Mouse (Mus musculus) embryonic facial prominence, embryonic 11.5 days (tissue): ENCODE measurements around the gene Sestd1. TPM values are rescaled to one million over a fixed set of nuclear protein-coding genes. Genes with fewer than 3 reads are reported as not detected.

Experiments
- ATAC-seq: fragments of 200-750 bp; cut with Nextera tagmentation; replicated peaks from 2 replicates; pipeline ENCODE4 v1.8.0; 2017; ENCODE audit warnings: low read depth; ENCODE audit not compliant: insufficient number of reproducible peaks, low FRiP score, low TSS enrichment
- DNase-seq: peaks from one replicate; pipeline ENCODE4 v3.0.0-alpha.2; 2015; ENCODE audit warnings: low spot score
- H3K27ac ChIP-seq: fragments of 300-500 bp; sonication (generic); replicated peaks from 2 replicates; pipeline ENCODE4 v1.5.1; 2014; ENCODE audit warnings: mild to moderate bottlenecking, low read depth, low read length, control low read depth
- H3K27me3 ChIP-seq: fragments of 300-500 bp; sonication (generic); 2 replicates; pipeline ENCODE4 v1.6.1; 2014; ENCODE audit warnings: mild to moderate bottlenecking, low read length, moderate library complexity, mixed read lengths; ENCODE audit not compliant: control insufficient read depth, insufficient read depth
- H3K36me3 ChIP-seq: fragments of 300-500 bp; sonication (generic); replicated peaks from 2 replicates; pipeline ENCODE4 v1.6.1; 2014; ENCODE audit warnings: low read depth, mild to moderate bottlenecking, low read length, moderate library complexity, mixed read lengths; ENCODE audit not compliant: control insufficient read depth, insufficient read depth
- H3K4me1 ChIP-seq: fragments of 300-500 bp; sonication (generic); 2 replicates; pipeline ENCODE4 v1.6.1; 2014; ENCODE audit warnings: low read length, mixed read lengths; ENCODE audit not compliant: control insufficient read depth, insufficient read depth
- H3K4me2 ChIP-seq: fragments of 300-500 bp; sonication (generic); 2 replicates; pipeline ENCODE4 v1.6.1; 2014; ENCODE audit warnings: low read depth, mild to moderate bottlenecking, control low read depth, low read length, moderate library complexity
- H3K4me3 ChIP-seq: fragments of 300-500 bp; sonication (generic); 2 replicates; pipeline ENCODE4 v1.5.1; 2014; ENCODE audit warnings: low read depth, low read length, control low read depth
- H3K9ac ChIP-seq: fragments of 300-500 bp; sonication (generic); replicated peaks from 2 replicates; pipeline ENCODE4 v1.6.1; 2014; ENCODE audit warnings: mild to moderate bottlenecking, control low read depth, low read length
- H3K9me3 ChIP-seq: fragments of 300-500 bp; sonication (generic); replicated peaks from 2 replicates; pipeline ENCODE4 v1.6.1; 2016; ENCODE audit warnings: mild to moderate bottlenecking, low read length, inconsistent platforms, mixed read lengths; ENCODE audit not compliant: control insufficient read depth
- WGBS: fragments of 180-500 bp; shearing (Covaris S2); extraction: QIAGEN DNeasy Blood & Tissue Kit; methylation state at CpG from one replicate; pipeline ENCODE4 v1.1.7; 2014; 5-methylcytosine and 5-hydroxymethylcytosine counted together
- polyA plus RNA-seq: library from polyadenylated mRNA; unstranded; fragments of >200 nt; fragmentation: Nextera tagmentation; extraction: Ambion mirVana; gene quantifications from 2 replicates; pipeline ENCODE4 v1.2.1, GENCODE M21; 2014

The Sestd1 gene
- polyA plus RNA-seq, 1 experiment from 2014 or later: 26.7 TPM

GRCm38 (mm10) chr2:77169916-77170632 is 110.3 kb downstream of the Sestd1 start:
- Histone ChIP-seq H3K27ac (no peak overlapping the region; the same call in 1 of the 2 replicates), H3K9me3 (no peaks in the 10 kb centered on the region), H3K9ac (peak overlapping the region; percentile 51), H3K4me3 (peak overlapping the region; percentile 34), H3K36me3 (no peaks in the 10 kb centered on the region), H3K27me3 (no peaks in the 10 kb centered on the region), H3K4me2 (peak overlapping the region; percentile 68), H3K4me1 (no peaks in the 10 kb centered on the region; the same call in 1 of the 2 replicates)
- DNase-seq: peak; percentile 61
- WGBS: 2% methylated on average over 21 of the region's 21 CpGs
- peak; percentile 64 for ATAC-seq

- no peaks in the 10 kb centered on the region; the same call in 1 of the 2 replicates for H3K4me1 ChIP-seq
- H3K36me3 ChIP-seq: no peaks in the 10 kb centered on the region
- H3K4me3 ChIP-seq: no peak overlapping the region; the same call in 1 of the 2 replicates
- no peaks in the 10 kb centered on the region for H3K9me3 ChIP-seq
- 77% methylated on average over 4 of the region's 4 CpGs for WGBS
- DNase-seq: no peak
- H3K9ac ChIP-seq: no peak overlapping the region
- H3K27me3 ChIP-seq: no peaks in the 10 kb centered on the region
- H3K4me2 ChIP-seq: no peak overlapping the region
- no peak overlapping the region for H3K27ac ChIP-seq
- ATAC-seq: no peak
Measured at GRCm38 (mm10) chr2:77169218-77169617, 111.2 kb downstream of the Sestd1 start.

GRCm38 (mm10) chr2:77168781-77169180 is 111.6 kb downstream of the Sestd1 start:
- no peak overlapping the region for H3K9ac ChIP-seq
- H3K9me3 ChIP-seq: no peaks in the 10 kb centered on the region
- H3K27ac ChIP-seq: no peak overlapping the region
- DNase-seq (no peak), ATAC-seq (no peak)
- H3K4me3 ChIP-seq: no peak overlapping the region
- 92% methylated on average over 7 of the region's 7 CpGs for WGBS
- H3K4me1 ChIP-seq: no peaks in the 10 kb centered on the region; the same call in 1 of the 2 replicates
- no peak overlapping the region for H3K4me2 ChIP-seq
- no peaks in the 10 kb centered on the region for H3K36me3 ChIP-seq
- H3K27me3 ChIP-seq: no peaks in the 10 kb centered on the region

GRCm38 (mm10) chr2:77168081-77168685 is 112.2 kb downstream of the Sestd1 start:
- no peaks in the 10 kb centered on the region for H3K9me3 ChIP-seq
- no peaks in the 10 kb centered on the region for H3K36me3 ChIP-seq
- no peak for DNase-seq
- H3K4me2 ChIP-seq: no peak overlapping the region
- WGBS: 83% methylated on average over 13 of the region's 13 CpGs
- no peaks in the 10 kb centered on the region; the same call in 1 of the 2 replicates for H3K4me1 ChIP-seq
- no peak overlapping the region for H3K27ac ChIP-seq
- H3K9ac ChIP-seq: no peak overlapping the region
- ATAC-seq: no peak
- no peaks in the 10 kb centered on the region for H3K27me3 ChIP-seq
- H3K4me3 ChIP-seq: no peak overlapping the region

GRCm38 (mm10) chr2:77166366-77166765 is 114.0 kb downstream of the Sestd1 start:
- H3K36me3 ChIP-seq: no peaks in the 10 kb centered on the region
- H3K4me1 ChIP-seq: no peaks in the 10 kb centered on the region; the same call in 1 of the 2 replicates
- H3K9me3 ChIP-seq: no peaks in the 10 kb centered on the region
- WGBS: 90% methylated on average over 4 of the region's 4 CpGs
- H3K9ac ChIP-seq: no peak overlapping the region
- no peak overlapping the region for H3K27ac ChIP-seq
- H3K4me2 ChIP-seq: no peak overlapping the region
- no peak for DNase-seq
- no peak for ATAC-seq
- H3K4me3 ChIP-seq: no peak overlapping the region
- H3K27me3 ChIP-seq: no peaks in the 10 kb centered on the region

GRCm38 (mm10) chr2:77164662-77165061 is 115.7 kb downstream of the Sestd1 start:
- DNase-seq (no peak), ATAC-seq (no peak)
- Histone ChIP-seq H3K9me3 (no peaks in the 10 kb centered on the region), H3K36me3 (no peaks in the 10 kb centered on the region), H3K4me3 (no peak overlapping the region), H3K4me1 (no peaks in the 10 kb centered on the region), H3K27me3 (no peaks in the 10 kb centered on the region), H3K4me2 (no peak overlapping the region), H3K27ac (no peak overlapping the region), H3K9ac (no peak overlapping the region)
- WGBS: 90% methylated on average over 3 of the region's 3 CpGs

- DNase-seq (no peak), ATAC-seq (no peak)
- Histone ChIP-seq H3K36me3 (no peaks in the 10 kb centered on the region), H3K4me3 (no peak overlapping the region), H3K9ac (no peak overlapping the region), H3K4me1 (no peaks in the 10 kb centered on the region), H3K27me3 (no peaks in the 10 kb centered on the region), H3K27ac (no peak overlapping the region), H3K9me3 (no peaks in the 10 kb centered on the region), H3K4me2 (no peak overlapping the region)
- 87% methylated on average over 3 of the region's 3 CpGs for WGBS
Measured at GRCm38 (mm10) chr2:77163381-77163780, 117.0 kb downstream of the Sestd1 start.

- Histone ChIP-seq H3K9me3 (no peaks in the 10 kb centered on the region), H3K9ac (no peak overlapping the region), H3K4me2 (no peak overlapping the region), H3K36me3 (no peaks in the 10 kb centered on the region), H3K4me3 (no peak overlapping the region), H3K27me3 (no peaks in the 10 kb centered on the region), H3K4me1 (no peaks in the 10 kb centered on the region), H3K27ac (no peak overlapping the region)
- DNase-seq: no peak
- no peak for ATAC-seq
- 83% methylated on average over 3 of the region's 3 CpGs for WGBS
Measured at GRCm38 (mm10) chr2:77162135-77162534, 118.3 kb downstream of the Sestd1 start.
